Mouse (Mus musculus): Measurements from ENCODE around the gene Tceanc2. TPM values are rescaled to one million over a fixed set of nuclear protein-coding genes. Genes with fewer than 3 reads are reported as not detected.
A peak's percentile ranks its signal among the peaks of the same experiment; 100 is the strongest.

Tceanc2 gene
- polyA plus RNA-seq (2015; fragmentation: Nextera tagmentation; extraction: Ambion mirVana): 48.4 and 67.1 TPM in 2 replicates

- DNase-seq (ENCODE audit: low spot score): peak; percentile 83
These were observed at the start of gene Tceanc2 for GRCm38 (mm10) chr4:107178830-107179490. Gene Tceanc2, minus strand, starts transcription at chr4:107179116.

- no peak for DNase-seq (ENCODE audit: low spot score)
These were observed 47.4 kb upstream of the Tceanc2 start for GRCm38 (mm10) chr4:107226313-107226712.

- DNase-seq (ENCODE audit: low spot score): no peak
These were observed 44.6 kb upstream of the Tceanc2 start for GRCm38 (mm10) chr4:107223225-107224204.

- no peak for DNase-seq (ENCODE audit: low spot score)
These were observed 42.6 kb upstream of the Tceanc2 start for GRCm38 (mm10) chr4:107221524-107221923.

- no peak for DNase-seq (ENCODE audit: low spot score)
These were observed 38.7 kb upstream of the Tceanc2 start for GRCm38 (mm10) chr4:107217574-107217973.

- no peak for DNase-seq (ENCODE audit: low spot score)
These were observed 34.5 kb upstream of the Tceanc2 start for GRCm38 (mm10) chr4:107213279-107214011.

- no peak for DNase-seq (ENCODE audit: low spot score)
These were observed 33.0 kb upstream of the Tceanc2 start for GRCm38 (mm10) chr4:107211936-107212335.

GRCm38 (mm10) chr4:107211465-107211864 lies 32.5 kb upstream of the Tceanc2 start:
- no peak for DNase-seq (ENCODE audit: low spot score)

GRCm38 (mm10) chr4:107210483-107211097 lies 31.7 kb upstream of the Tceanc2 start:
- no peak for DNase-seq (ENCODE audit: low spot score)

GRCm38 (mm10) chr4:107208880-107209279 lies 30.0 kb upstream of the Tceanc2 start, which contains the start of gene Ldlrad1:
Gene Ldlrad1, plus strand, starts transcription at chr4:107209180.
- DNase-seq (ENCODE audit: low spot score): no peak

- no peak for DNase-seq (ENCODE audit: low spot score)
These were observed 28.1 kb upstream of the Tceanc2 start for GRCm38 (mm10) chr4:107207016-107207415.

- DNase-seq (ENCODE audit: low spot score): no peak
These were observed 24.1 kb upstream of the Tceanc2 start for GRCm38 (mm10) chr4:107203001-107203400.

- peak; percentile 71 for DNase-seq (ENCODE audit: low spot score)
These were observed 22.9 kb upstream of the Tceanc2 start for GRCm38 (mm10) chr4:107201779-107202178.

GRCm38 (mm10) chr4:107198072-107198471 lies 19.2 kb upstream of the Tceanc2 start:
- DNase-seq (ENCODE audit: low spot score): no peak

- DNase-seq (ENCODE audit: low spot score): peak; percentile 48
These were observed 17.5 kb upstream of the Tceanc2 start for GRCm38 (mm10) chr4:107196454-107196853.

- DNase-seq (ENCODE audit: low spot score): no peak
These were observed 14.9 kb upstream of the Tceanc2 start for GRCm38 (mm10) chr4:107193841-107194240.

GRCm38 (mm10) chr4:107185703-107186102 lies 6.8 kb upstream of the Tceanc2 start:
- DNase-seq (ENCODE audit: low spot score): no peak

GRCm38 (mm10) chr4:107183203-107183602 lies 4.3 kb upstream of the Tceanc2 start:
- no peak for DNase-seq (ENCODE audit: low spot score)

- no peak for DNase-seq (ENCODE audit: low spot score)
These were observed 3.9 kb upstream of the Tceanc2 start for GRCm38 (mm10) chr4:107182796-107183195.

- no peak for DNase-seq (ENCODE audit: low spot score)
These were observed 3.0 kb upstream of the Tceanc2 start for GRCm38 (mm10) chr4:107181866-107182265.

- DNase-seq (ENCODE audit: low spot score): no peak
These were observed 1.8 kb upstream of the Tceanc2 start for GRCm38 (mm10) chr4:107180746-107181145.
